Mouse (Mus musculus) 3T3-L1 (cell line): ENCODE data around the gene Wfikkn2.
A peak's percentile ranks its signal among the peaks of the same experiment; 100 is the strongest.
"Not testable (repeated sequence)": the region's sequence is repeated elsewhere in the genome, so short reads cannot be mapped to it uniquely, and the experiment has no call there.

Experiments
- DNase-seq: peaks from one replicate; pipeline ENCODE4 v3.0.0-alpha.2; 2015; ENCODE audit warnings: low read depth, low spot score

The Wfikkn2 gene

GRCm38 (mm10) chr11:94245955-94246788 is at the start of gene Wfikkn2:
Gene Wfikkn2 (minus strand): TSS chr11:94246005.
- DNase-seq = no peak

GRCm38 (mm10) chr11:94294996-94295845 is 49.4 kb upstream of the Wfikkn2 start:
- DNase-seq = no peak

GRCm38 (mm10) chr11:94290062-94290740 is 44.4 kb upstream of the Wfikkn2 start:
- DNase-seq = no peak

GRCm38 (mm10) chr11:94287105-94287504 is 41.3 kb upstream of the Wfikkn2 start:
- DNase-seq = no peak

- DNase-seq = no peak
Observed at GRCm38 (mm10) chr11:94285886-94286574, 40.2 kb upstream of the Wfikkn2 start.

- DNase-seq = no peak
Observed at GRCm38 (mm10) chr11:94283536-94284099, 37.8 kb upstream of the Wfikkn2 start.

GRCm38 (mm10) chr11:94282291-94282690 is 36.5 kb upstream of the Wfikkn2 start:
- peak; percentile 31 for DNase-seq

- no peak for DNase-seq
Observed at GRCm38 (mm10) chr11:94281199-94282181, 35.7 kb upstream of the Wfikkn2 start, which contains the start of gene Gm21885. Gene Gm21885 (plus strand): TSS chr11:94281873.

GRCm38 (mm10) chr11:94276869-94277337 is 31.1 kb upstream of the Wfikkn2 start:
- DNase-seq = peak; percentile 96

GRCm38 (mm10) chr11:94275686-94276085 is 29.9 kb upstream of the Wfikkn2 start:
- DNase-seq = no peak

- DNase-seq = no peak
Observed at GRCm38 (mm10) chr11:94275226-94275625, 29.4 kb upstream of the Wfikkn2 start.

- DNase-seq = no peak
Observed at GRCm38 (mm10) chr11:94274206-94274867, 28.5 kb upstream of the Wfikkn2 start.

- no peak for DNase-seq
Observed at GRCm38 (mm10) chr11:94272960-94273927, 27.4 kb upstream of the Wfikkn2 start.

GRCm38 (mm10) chr11:94271015-94271414 is 25.2 kb upstream of the Wfikkn2 start:
- no peak for DNase-seq

GRCm38 (mm10) chr11:94269906-94270305 is 24.1 kb upstream of the Wfikkn2 start:
- DNase-seq = no peak

- DNase-seq = peak; percentile 82
Observed at GRCm38 (mm10) chr11:94268761-94269160, 23.0 kb upstream of the Wfikkn2 start.

- not testable (repeated sequence) for DNase-seq
Observed at GRCm38 (mm10) chr11:94266155-94266554, 20.4 kb upstream of the Wfikkn2 start.
